9 mouse cellular contexts compared by ENCODE assay signal in the genomic region with DNA sequence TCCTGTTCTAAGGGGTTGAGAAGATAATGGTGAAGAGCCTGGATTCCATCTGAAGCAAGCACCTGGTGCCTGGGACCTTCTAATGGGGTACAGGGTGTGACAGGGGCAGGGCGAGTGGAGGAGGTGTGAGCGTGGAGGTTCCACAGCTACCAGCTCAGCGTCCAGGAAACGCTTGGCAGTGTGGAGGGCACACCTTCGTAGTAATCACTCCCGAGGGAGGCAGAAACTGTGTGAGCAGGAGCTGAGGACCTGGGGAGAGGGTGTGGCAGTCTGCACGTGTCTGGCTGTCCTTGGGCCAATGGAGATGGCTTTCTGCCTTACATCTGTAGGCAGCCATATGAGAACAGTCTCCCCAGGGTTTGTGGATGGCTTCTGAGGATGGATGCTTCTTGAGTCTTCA. TPM values are rescaled to one million over a fixed set of nuclear protein-coding genes. Genes with fewer than 3 reads are reported as not detected.
DNase-seq lines count a peak whose midpoint lies in the region; ATAC-seq and TF ChIP-seq lines count a peak whose summit lies in the region.
"Had no signal": no experiment of that assay in that cellular context is flagged by ENCODE, and none has a peak within 500 bp of the region (broad histone marks: within the 10 kb centered on the region; RNA-seq: fewer than 3 reads in every experiment).

No protein-coding gene starts in this region.

- peaks cover 14% of the 10 kb centered on the region; the same call in 1 of the 2 replicates for H3K36me3 ChIP-seq in lung, embryonic 16.5 days (ENCODE audit: control insufficient read depth, insufficient read depth, low read length)
- H3K36me3 ChIP-seq in forebrain, embryonic 14.5 days (ENCODE audit: control insufficient read depth, insufficient read depth, low read length), result peaks cover 53% of the 10 kb centered on the region
- H3K36me3 ChIP-seq in limb, embryonic 10.5 days, result peaks cover 88% of the 10 kb centered on the region
- peaks cover 18% of the 10 kb centered on the region; the same call in 1 of the 2 replicates for H3K36me3 ChIP-seq in stomach, embryonic 15.5 days

- H3K4me2 ChIP-seq in lung, embryonic 16.5 days (ENCODE audit: low read depth, low read length), result no peak overlapping the region
- H3K4me2 ChIP-seq in forebrain, embryonic 14.5 days (ENCODE audit: low read length), result peak overlapping the region; percentile 35
- no peak overlapping the region for H3K4me2 ChIP-seq in stomach, embryonic 15.5 days

- no peaks in the 10 kb centered on the region for H3K9me3 ChIP-seq in lung, embryonic 16.5 days (ENCODE audit: control insufficient read depth, low read length)
- H3K9me3 ChIP-seq in forebrain, embryonic 14.5 days (replicated peaks; ENCODE audit: control insufficient read depth, low read length), result no peaks in the 10 kb centered on the region
- no peaks in the 10 kb centered on the region for H3K9me3 ChIP-seq in limb, embryonic 10.5 days (replicated peaks)
- H3K9me3 ChIP-seq in stomach, embryonic 15.5 days, result no peaks in the 10 kb centered on the region
- H3K9me3 ChIP-seq: megakaryocyte, embryonic 14.5 days had no signal

- no peak for TF ChIP-seq CTCF in lung, adult 2 months (IDR thresholded peaks at IDR 0.05; ENCODE audit: insufficient read depth, low read length)

- no peak for TF ChIP-seq POLR2A in lung, adult 2 months (IDR thresholded peaks at IDR 0.05; ENCODE audit: borderline replicate concordance, extremely low read depth, low read depth, low read length)

- no peaks in the 10 kb centered on the region for H3K27me3 ChIP-seq in lung, embryonic 16.5 days (ENCODE audit: control insufficient read depth, insufficient read depth, low read depth, low read length)
- no peaks in the 10 kb centered on the region for H3K27me3 ChIP-seq in forebrain, embryonic 14.5 days (replicated peaks; ENCODE audit: control insufficient read depth, insufficient read depth, low read length)
- H3K27me3 ChIP-seq in limb, embryonic 10.5 days (ENCODE audit: low read depth, poor library complexity, severe bottlenecking), result no peaks in the 10 kb centered on the region
- no peaks in the 10 kb centered on the region for H3K27me3 ChIP-seq in stomach, embryonic 15.5 days (replicated peaks)
- H3K27me3 ChIP-seq: megakaryocyte, embryonic 14.5 days had no signal

- ATAC-seq in lung, embryonic 16.5 days (ENCODE audit: low read depth), result peak; percentile 18; the same call in 1 of the 2 replicates
- ATAC-seq in forebrain, embryonic 14.5 days, result peak; percentile 28
- peak; percentile 20; the same call in 1 of the 2 replicates for ATAC-seq in stomach, embryonic 15.5 days (ENCODE audit: insufficient read depth, low FRiP score, low read depth)
- ATAC-seq in CD4-positive, CD25-positive, alpha-beta regulatory T cell, adult 4 months, result no peak

- WGBS in lung, embryonic 16.5 days, result 30% methylated on average over 7 of the region's 7 CpGs
- 36% methylated on average over 7 of the region's 7 CpGs for WGBS in lung, adult 2 months
- whole genome bisulfite sequencing in forebrain, embryonic 14.5 days, result 44% methylated on average over 7 of the region's 7 CpGs
- 63% methylated on average over 7 of the region's 7 CpGs for WGBS in limb, embryonic 10.5 days
- 43% methylated on average over 7 of the region's 7 CpGs for WGBS in stomach, embryonic 15.5 days

- no peak for DNase-seq in lung, adult 2 months
- no peak for DNase-seq in forebrain, embryonic 14.5 days (ENCODE audit: low spot score)
- DNase-seq in limb, embryonic 10.5 days (ENCODE audit: low spot score), result no peak
- DNase-seq in urinary bladder, adult 18-20 months (ENCODE audit: low spot score in 2 of 2), result no peak
- DNase-seq in right cerebral cortex, adult 18-20 months, result no peak

- H3K27ac ChIP-seq in lung, embryonic 16.5 days (ENCODE audit: low read length), result peak overlapping the region; percentile 47
- peak overlapping the region; percentile 85 for H3K27ac ChIP-seq in forebrain, embryonic 14.5 days (ENCODE audit: low read depth, low read length)
- H3K27ac ChIP-seq in limb, embryonic 10.5 days, result peak overlapping the region; percentile 78
- peak overlapping the region; percentile 74 for H3K27ac ChIP-seq in stomach, embryonic 15.5 days

- H3K4me1 ChIP-seq in lung, embryonic 16.5 days (replicated peaks; ENCODE audit: control insufficient read depth, insufficient read depth, low read length), result peaks cover 93% of the 10 kb centered on the region
- H3K4me1 ChIP-seq in lung, adult 2 months (ENCODE audit: control insufficient read depth, insufficient read depth, low read length), result peaks cover 64% of the 10 kb centered on the region
- peaks cover 45% of the 10 kb centered on the region for H3K4me1 ChIP-seq in forebrain, embryonic 14.5 days (ENCODE audit: control insufficient read depth, insufficient read depth, low read length)
- peaks cover 98% of the 10 kb centered on the region for H3K4me1 ChIP-seq in limb, embryonic 10.5 days
- H3K4me1 ChIP-seq in stomach, embryonic 15.5 days, result peaks cover 85% of the 10 kb centered on the region

- no peak overlapping the region; the same call in 1 of the 2 replicates for H3K9ac ChIP-seq in lung, embryonic 16.5 days (ENCODE audit: low read length)
- H3K9ac ChIP-seq in forebrain, embryonic 14.5 days (ENCODE audit: low read length), result peak overlapping the region; percentile 43
- H3K9ac ChIP-seq in stomach, embryonic 15.5 days, result no peak overlapping the region

- H3K4me3 ChIP-seq in lung, embryonic 16.5 days (ENCODE audit: low read length), result no peak overlapping the region
- no peak overlapping the region for H3K4me3 ChIP-seq in lung, adult 2 months (replicated peaks; ENCODE audit: extremely low read depth, low read depth, low read length)
- H3K4me3 ChIP-seq in forebrain, embryonic 14.5 days (ENCODE audit: low read depth, low read length), result no peak overlapping the region
- H3K4me3 ChIP-seq in limb, embryonic 10.5 days, result peak overlapping the region; percentile 13; the same call in 1 of the 2 replicates
- no peak overlapping the region for H3K4me3 ChIP-seq in stomach, embryonic 15.5 days (replicated peaks)
- H3K4me3 ChIP-seq: megakaryocyte, embryonic 14.5 days had no signal

RNA-seq across cellular contexts. Expression of a gene that starts 14.3 kb away (rescaled TPM):
- polyA plus RNA-seq in lung, embryonic 16.5 days (2015; fragmentation: Nextera tagmentation; extraction: Ambion mirVana), result 163 and 167 TPM in 2 replicates
- polyA plus RNA-seq in lung, adult 2 months (2012; rRNA removed), result 120 and 137 TPM in 2 replicates
- 77.6 and 94.6 TPM in 2 replicates for polyA plus RNA-seq in forebrain, embryonic 14.5 days (2014; fragmentation: Nextera tagmentation; extraction: Ambion mirVana)
- 90.0 and 110 TPM in 2 replicates for polyA plus RNA-seq in limb, embryonic 10.5 days (2016; fragmentation: Nextera tagmentation; extraction: Ambion mirVana)
- polyA plus RNA-seq in stomach, embryonic 15.5 days (2015; fragmentation: Nextera tagmentation; extraction: Ambion mirVana), result 112 and 122 TPM in 2 replicates
- polyA plus RNA-seq in CD4-positive, CD25-positive, alpha-beta regulatory T cell, adult 4 months (2017; shearing (Covaris generic)), result 10 to 100 TPM; 46.4 to 49.9 TPM

RNA-seq across cellular contexts. Expression of a gene that starts 27.5 kb away (rescaled TPM):
- 3.1 and 3.4 TPM in 2 replicates for polyA plus RNA-seq in lung, embryonic 16.5 days (2015; fragmentation: Nextera tagmentation; extraction: Ambion mirVana)
- polyA plus RNA-seq in lung, adult 2 months (2012; rRNA removed), result 2.8 and 4.5 TPM in 2 replicates
- 20.3 and 21.5 TPM in 2 replicates for polyA plus RNA-seq in forebrain, embryonic 14.5 days (2014; fragmentation: Nextera tagmentation; extraction: Ambion mirVana)
- polyA plus RNA-seq in limb, embryonic 10.5 days (2016; fragmentation: Nextera tagmentation; extraction: Ambion mirVana), result 10.9 and 14.0 TPM in 2 replicates
- 4.0 and 5.7 TPM in 2 replicates for polyA plus RNA-seq in stomach, embryonic 15.5 days (2015; fragmentation: Nextera tagmentation; extraction: Ambion mirVana)
- polyA plus RNA-seq in CD4-positive, CD25-positive, alpha-beta regulatory T cell, adult 4 months (2017; shearing (Covaris generic)), result 1 to 10 TPM; 1.4 TPM

RNA-seq across cellular contexts. Expression of a gene that starts 30.8 kb away (rescaled TPM):
- 495 and 578 TPM in 2 replicates for polyA plus RNA-seq in lung, embryonic 16.5 days (2015; fragmentation: Nextera tagmentation; extraction: Ambion mirVana)
- polyA plus RNA-seq in lung, adult 2 months (2012; rRNA removed), result 81.7 and 95.5 TPM in 2 replicates
- polyA plus RNA-seq in forebrain, embryonic 14.5 days (2014; fragmentation: Nextera tagmentation; extraction: Ambion mirVana), result 348 and 451 TPM in 2 replicates
- polyA plus RNA-seq in limb, embryonic 10.5 days (2016; fragmentation: Nextera tagmentation; extraction: Ambion mirVana), result 449 and 506 TPM in 2 replicates
- 502 and 526 TPM in 2 replicates for polyA plus RNA-seq in stomach, embryonic 15.5 days (2015; fragmentation: Nextera tagmentation; extraction: Ambion mirVana)
- polyA plus RNA-seq in CD4-positive, CD25-positive, alpha-beta regulatory T cell, adult 4 months (2017; shearing (Covaris generic)), result 1,000 to 10,000 TPM in 1 of 2 experiments, 100 to 1,000 TPM in 1; 884 to 1,093 TPM

RNA-seq across cellular contexts. Expression of a gene that starts 37.4 kb away (rescaled TPM):
- polyA plus RNA-seq in lung, embryonic 16.5 days (2015; fragmentation: Nextera tagmentation; extraction: Ambion mirVana), result 0.35 TPM in 1 of 2 replicates, not detected in the other
- polyA plus RNA-seq in lung, adult 2 months (2012; rRNA removed), result 0.22 TPM in 1 of 2 replicates, not detected in the other
- polyA plus RNA-seq in forebrain, embryonic 14.5 days (2014; fragmentation: Nextera tagmentation; extraction: Ambion mirVana), result 0.50 TPM in 1 of 2 replicates, not detected in the other
- polyA plus RNA-seq in limb, embryonic 10.5 days (2016; fragmentation: Nextera tagmentation; extraction: Ambion mirVana), result 0.43 and 0.74 TPM in 2 replicates
- polyA plus RNA-seq in stomach, embryonic 15.5 days (2015; fragmentation: Nextera tagmentation; extraction: Ambion mirVana), result 0.37 and 0.60 TPM in 2 replicates
- polyA plus RNA-seq in CD4-positive, CD25-positive, alpha-beta regulatory T cell, adult 4 months (2017; shearing (Covaris generic)), result not detected

RNA-seq across cellular contexts. Expression of a gene that starts 46.7 kb away (rescaled TPM):
- polyA plus RNA-seq in lung, embryonic 16.5 days (2015; fragmentation: Nextera tagmentation; extraction: Ambion mirVana), result 16.1 and 18.5 TPM in 2 replicates
- 7.0 and 11.6 TPM in 2 replicates for polyA plus RNA-seq in lung, adult 2 months (2012; rRNA removed)
- polyA plus RNA-seq in forebrain, embryonic 14.5 days (2014; fragmentation: Nextera tagmentation; extraction: Ambion mirVana), result 9.9 and 11.1 TPM in 2 replicates
- 17.8 and 21.6 TPM in 2 replicates for polyA plus RNA-seq in limb, embryonic 10.5 days (2016; fragmentation: Nextera tagmentation; extraction: Ambion mirVana)
- polyA plus RNA-seq in stomach, embryonic 15.5 days (2015; fragmentation: Nextera tagmentation; extraction: Ambion mirVana), result 14.8 and 16.8 TPM in 2 replicates
- 10 to 100 TPM; 25.2 to 33.8 TPM for polyA plus RNA-seq in CD4-positive, CD25-positive, alpha-beta regulatory T cell, adult 4 months (2017; shearing (Covaris generic))
